Mouse (Mus musculus) liver, adult 2 months (tissue): Measurements from ENCODE around the gene 1700092M07Rik.

Source experiments
- CTCF ChIP-seq: fragments of 200-500 bp; IDR thresholded peaks from 2 replicates; pipeline ENCODE4 v1.5.1; 2011; ENCODE audit warnings: low read depth, low read length, control low read depth
- POLR2A ChIP-seq: fragments of 200-500 bp; IDR thresholded peaks from 2 replicates; pipeline ENCODE4 v1.6.1; 2011; ENCODE audit warnings: low read length, control low read depth; ENCODE audit not compliant: insufficient read depth; ENCODE audit errors: extremely low read depth

GRCm38 (mm10) chr19:8711949-8712869 lies 28.3 kb upstream of the 1700092M07Rik start:
- TF ChIP-seq CTCF, result no peak
- no peak for TF ChIP-seq POLR2A
